Comparison of ENCODE assay signal across 8 mouse cellular contexts in genomic region chr9:65579781-65580371, GRCm38 (mm10). TPM values are rescaled to one million over a fixed set of nuclear protein-coding genes. Genes with fewer than 3 reads are reported as not detected.
DNase-seq lines count a peak whose midpoint lies in the region; ATAC-seq lines count a peak whose summit lies in the region.

Gene Plekho2 (minus strand): TSS chr9:65580040.

- DNase-seq in layer of hippocampus, adult 11-12 months (ENCODE audit: low spot score) = peak; percentile 87
- no peak for DNase-seq in layer of hippocampus, adult 9-10 months (ENCODE audit: low spot score)
- DNase-seq in embryonic facial prominence, embryonic 11.5 days (ENCODE audit: low spot score) = peak; percentile 97
- DNase-seq in heart, adult 11 months = peak; percentile 100
- DNase-seq in kidney, adult 18-20 months = peak; percentile 91
- peak; percentile 90 to 96 for DNase-seq in spleen, postnatal 10 days (ENCODE audit: low spot score in 2 of 2)

- peak within 1 kb of the TSS; percentile 74 for H3K4me2 ChIP-seq in embryonic facial prominence, embryonic 11.5 days (ENCODE audit: low read depth, low read length)
- peak within 1 kb of the TSS; percentile 78 for H3K4me2 ChIP-seq in limb, embryonic 13.5 days (replicated peaks)
- peak within 1 kb of the TSS; percentile 81 for H3K4me2 ChIP-seq in midbrain, embryonic 16.5 days (ENCODE audit: low read length)

- H3K4me1 ChIP-seq in embryonic facial prominence, embryonic 11.5 days (ENCODE audit: control insufficient read depth, insufficient read depth, low read length) = no peaks in the 10 kb centered on the region
- peaks cover 53% of the 10 kb centered on the region for H3K4me1 ChIP-seq in limb, embryonic 13.5 days
- peaks cover 6% of the 10 kb centered on the region; the same call in 1 of the 2 replicates for H3K4me1 ChIP-seq in midbrain, embryonic 16.5 days (ENCODE audit: control insufficient read depth, insufficient read depth, low read length)

- no peaks in the 10 kb centered on the region for H3K27me3 ChIP-seq in embryonic facial prominence, embryonic 11.5 days (ENCODE audit: control insufficient read depth, insufficient read depth, low read length)
- no peaks in the 10 kb centered on the region for H3K27me3 ChIP-seq in limb, embryonic 13.5 days
- no peaks in the 10 kb centered on the region for H3K27me3 ChIP-seq in midbrain, embryonic 16.5 days (ENCODE audit: control insufficient read depth, insufficient read depth, low read depth, low read length)

- H3K9ac ChIP-seq in embryonic facial prominence, embryonic 11.5 days (replicated peaks; ENCODE audit: low read length) = peak within 1 kb of the TSS; percentile 74
- peak within 1 kb of the TSS; percentile 77 for H3K9ac ChIP-seq in limb, embryonic 13.5 days
- peak within 1 kb of the TSS; percentile 60 for H3K9ac ChIP-seq in midbrain, embryonic 16.5 days (ENCODE audit: low read depth, low read length)

- peak within 1 kb of the TSS; percentile 53; the same call in 1 of the 2 replicates for H3K27ac ChIP-seq in embryonic facial prominence, embryonic 11.5 days (replicated peaks; ENCODE audit: low read depth, low read length)
- peak within 1 kb of the TSS; percentile 79 for H3K27ac ChIP-seq in limb, embryonic 13.5 days
- peak within 1 kb of the TSS; percentile 57; the same call in 1 of the 2 replicates for H3K27ac ChIP-seq in midbrain, embryonic 16.5 days (ENCODE audit: low read length)

- H3K36me3 ChIP-seq in embryonic facial prominence, embryonic 11.5 days (replicated peaks; ENCODE audit: control insufficient read depth, insufficient read depth, low read depth, low read length) = no peaks in the 10 kb centered on the region
- H3K36me3 ChIP-seq in limb, embryonic 13.5 days = no peaks in the 10 kb centered on the region
- H3K36me3 ChIP-seq in midbrain, embryonic 16.5 days (ENCODE audit: control insufficient read depth, insufficient read depth, low read length) = no peaks in the 10 kb centered on the region

- ATAC-seq in embryonic facial prominence, embryonic 11.5 days (replicated peaks; ENCODE audit: insufficient number of reproducible peaks, low FRiP score, low TSS enrichment, low read depth) = peak; percentile 88
- ATAC-seq in limb, embryonic 13.5 days (ENCODE audit: low FRiP score, low read depth) = peak; percentile 95
- ATAC-seq in midbrain, embryonic 16.5 days = peak; percentile 89

- no peaks in the 10 kb centered on the region for H3K9me3 ChIP-seq in embryonic facial prominence, embryonic 11.5 days (replicated peaks; ENCODE audit: control insufficient read depth, low read length)
- no peaks in the 10 kb centered on the region for H3K9me3 ChIP-seq in limb, embryonic 13.5 days
- no peaks in the 10 kb centered on the region for H3K9me3 ChIP-seq in midbrain, embryonic 16.5 days (replicated peaks; ENCODE audit: control insufficient read depth, low read length, poor library complexity, severe bottlenecking)

- H3K4me3 ChIP-seq in embryonic facial prominence, embryonic 11.5 days (ENCODE audit: low read depth, low read length) = peak within 1 kb of the TSS; percentile 63
- peak within 1 kb of the TSS; percentile 65 for H3K4me3 ChIP-seq in limb, embryonic 13.5 days
- peak within 1 kb of the TSS; percentile 55 for H3K4me3 ChIP-seq in midbrain, embryonic 16.5 days (ENCODE audit: low read depth, low read length)

- WGBS in embryonic facial prominence, embryonic 11.5 days = under 1% methylated on average over 37 of the region's 45 CpGs
- under 1% methylated on average over 44 of the region's 45 CpGs for WGBS in limb, embryonic 13.5 days
- WGBS in midbrain, embryonic 16.5 days = 1% methylated on average over 35 of the region's 45 CpGs

RNA-seq across cellular contexts. Expression of gene Plekho2, which starts in this region (rescaled TPM):
- polyA plus RNA-seq in embryonic facial prominence, embryonic 11.5 days (2014; fragmentation: Nextera tagmentation; extraction: Ambion mirVana) = 10.6 and 11.2 TPM in 2 replicates
- 13.9 and 16.2 TPM in 2 replicates for polyA plus RNA-seq in limb, embryonic 13.5 days (2015; fragmentation: Nextera tagmentation; extraction: Ambion mirVana)
- 3.1 and 3.8 TPM in 2 replicates for polyA plus RNA-seq in midbrain, embryonic 16.5 days (2015; fragmentation: Nextera tagmentation; extraction: Ambion mirVana)
